Mouse (Mus musculus) CH12.LX (cell line): ENCODE data around the gene Lonp2. TPM values are rescaled to one million over a fixed set of nuclear protein-coding genes. Genes with fewer than 3 reads are reported as not detected.

Source experiments
- DNase-seq: peaks from one replicate; pipeline ENCODE4 v3.0.0-alpha.2; 2013; ENCODE audit errors: extremely low read depth
- H3K27ac ChIP-seq: 2 replicates; pipeline ENCODE4 v1.5.1; 2012; ENCODE audit warnings: low read depth, mild to moderate bottlenecking, control low read depth, moderate library complexity; ENCODE audit not compliant: insufficient read depth
- H3K27me3 ChIP-seq: replicated peaks from 2 replicates; pipeline ENCODE3; 2012; ENCODE audit warnings: inconsistent platforms
- H3K36me3 ChIP-seq, 2 experiments: replicated peaks in 1 of 2; 2 replicates each; pipeline versions ENCODE3 to v1.6.1; 2012; ENCODE audit warnings: inconsistent platforms in 1 of 2, low read length in 1 of 2, mild to moderate bottlenecking in 1 of 2, mixed read lengths in 1 of 2, moderate library complexity in 1 of 2; ENCODE audit not compliant: control insufficient read depth in 1 of 2, insufficient read depth in 1 of 2
- H3K4me1 ChIP-seq, 2 experiments: 2 replicates each; pipeline ENCODE4 v1.6.1; 2012; ENCODE audit warnings: inconsistent platforms in 1 of 2, moderate library complexity in 1 of 2; ENCODE audit not compliant: insufficient read depth in 2 of 2, control insufficient read depth in 1 of 2
- H3K4me2 ChIP-seq: 2 replicates; pipeline ENCODE4 v1.6.1; 2012; ENCODE audit warnings: low read depth, mild to moderate bottlenecking, control low read depth; ENCODE audit not compliant: poor library complexity, insufficient read depth, severe bottlenecking
- H3K4me3 ChIP-seq, 3 experiments: fragments of 150-350 bp in 1 of 3; sonication (generic) in 1 of 3; replicated peaks in 1 of 3; 2 replicates each; pipeline versions ENCODE3 to v1.5.1; 2011 to 2012; ENCODE audit warnings: low read depth in 2 of 3, low read length in 2 of 3, mild to moderate bottlenecking in 2 of 3, moderate library complexity in 2 of 3, control low read depth in 1 of 3, improper control_type of control experiment in 1 of 3, inconsistent platforms in 1 of 3, mixed read lengths in 1 of 3; ENCODE audit not compliant: poor library complexity in 1 of 3
- H3K79me2 ChIP-seq: replicated peaks from 2 replicates; pipeline ENCODE4 v1.6.1; 2012; ENCODE audit warnings: mild to moderate bottlenecking, moderate library complexity; ENCODE audit not compliant: control insufficient read depth, poor library complexity, insufficient read depth, severe bottlenecking; ENCODE audit errors: extremely low read depth
- H3K9ac ChIP-seq: 2 replicates; pipeline ENCODE4 v1.6.1; 2012; ENCODE audit warnings: low read depth, mild to moderate bottlenecking, control low read depth, moderate library complexity; ENCODE audit not compliant: insufficient read depth
- H3K9me3 ChIP-seq: replicated peaks from 2 replicates; pipeline ENCODE3; 2012; ENCODE audit warnings: low read length, inconsistent platforms, mixed read lengths
- CHD1 ChIP-seq: IDR thresholded peaks from 2 replicates; pipeline ENCODE4 v1.6.1; 2012; ENCODE audit warnings: low read depth, low read length, improper control_type of control experiment, inconsistent platforms
- E2F4 ChIP-seq: IDR thresholded peaks from 2 replicates; pipeline ENCODE4 v1.6.1; 2011; ENCODE audit warnings: low read depth, low read length, improper control_type of control experiment; ENCODE audit not compliant: insufficient replicate concordance
- GABPA ChIP-seq: IDR thresholded peaks from 2 replicates; pipeline ENCODE4 v1.6.1; 2012; ENCODE audit warnings: low read depth, low read length, improper control_type of control experiment, inconsistent platforms; ENCODE audit not compliant: insufficient replicate concordance
- HCFC1 ChIP-seq: IDR thresholded peaks from 2 replicates; pipeline ENCODE4 v1.6.1; 2012; ENCODE audit warnings: low read depth, mild to moderate bottlenecking, inconsistent platforms, low read length, improper control_type of control experiment
- JUND ChIP-seq: conservative IDR thresholded peaks from 2 replicates; pipeline ENCODE4 v1.6.1; 2011; ENCODE audit warnings: low read depth, low read length, improper control_type of control experiment
- MAFK ChIP-seq: IDR thresholded peaks from 2 replicates; pipeline ENCODE4 v1.6.1; 2011; ENCODE audit warnings: low read length, improper control_type of control experiment; ENCODE audit not compliant: insufficient replicate concordance
- MXI1 ChIP-seq: IDR thresholded peaks from 2 replicates; pipeline ENCODE4 v1.6.1; 2011; ENCODE audit warnings: mild to moderate bottlenecking, low read depth, low read length, improper control_type of control experiment
- PAX5 ChIP-seq: IDR thresholded peaks from 2 replicates; pipeline ENCODE4 v1.6.1; 2012; ENCODE audit warnings: low read length, inconsistent platforms, mixed read lengths
- RCOR1 ChIP-seq: conservative IDR thresholded peaks from 2 replicates; pipeline ENCODE4 v1.6.1; 2012; ENCODE audit warnings: low read depth, mild to moderate bottlenecking, inconsistent platforms, low read length, improper control_type of control experiment
- TBP ChIP-seq: conservative IDR thresholded peaks from 2 replicates; pipeline ENCODE4 v1.6.1; 2011; ENCODE audit warnings: low read depth, low read length, improper control_type of control experiment
- USF1 ChIP-seq: IDR thresholded peaks from 2 replicates; pipeline ENCODE4 v1.6.1; 2014; ENCODE audit warnings: low read depth, mild to moderate bottlenecking, inconsistent platforms, low read length, improper control_type of control experiment
- ZC3H11A ChIP-seq: IDR thresholded peaks from 2 replicates; pipeline ENCODE4 v1.6.1; 2012; ENCODE audit warnings: low read depth, mild to moderate bottlenecking, inconsistent platforms, low read length, improper control_type of control experiment
- ZKSCAN1 ChIP-seq: IDR thresholded peaks from 2 replicates; pipeline ENCODE4 v1.6.1; 2012; ENCODE audit warnings: low read depth, inconsistent platforms, low read length, improper control_type of control experiment, borderline replicate concordance
- ZNF384 ChIP-seq: IDR thresholded peaks from 2 replicates; pipeline ENCODE4 v1.6.1; 2012; ENCODE audit warnings: low read depth, low read length, improper control_type of control experiment, inconsistent platforms
- dilution Hi-C: fragments of 300-500 bp; cut with MboI; formaldehyde crosslinking; loops from 2 replicates; pipeline ENCODE4 v1.14.3; 2020; ENCODE audit warnings: low sequenced_read_pairs; ENCODE audit not compliant: extremely low pct_unique_long_range_greater_than_20kb, extremely low pct_ligation_motif_present
- in situ Hi-C: fragments of 300-500 bp; cut with MboI; formaldehyde crosslinking; loops from 3 replicates; pipeline ENCODE4 v1.14.3; 2019; ENCODE audit warnings: low sequenced_read_pairs, low pct_ligation_motif_present, low pct_unique_long_range_greater_than_20kb, mixed read lengths
- polyA plus RNA-seq: library from polyadenylated mRNA; unstranded; fragments of >175 nt; gene quantifications from 2 replicates; pipeline ENCODE4 v1.2.1, GENCODE M21; 2012; ENCODE audit warnings: low read depth; ENCODE audit not compliant: insufficient read length
- total RNA-seq, 2 experiments: library from RNA; depleted of rRNA; stranded (reverse); fragments of 300-350 nt in 1 of 2; fragments of >200 nt in 1 of 2; gene quantifications; 2 replicates each; pipeline ENCODE4 v1.2.3; 2012 to 2014

Gene Lonp2
- total and polyA plus RNA-seq, 3 experiments: 25.6 to 27.8 (median 26.4) TPM

- Histone ChIP-seq H3K27ac (no peak overlapping the region), H3K9ac (no peak overlapping the region), H3K4me2 (no peak overlapping the region), H3K9me3 (no peaks in the 10 kb centered on the region), H3K4me1 (peaks cover 0 to 11% of the 10 kb centered on the region in 2 experiments; a peak in 2 of 4 replicates), H3K27me3 (no peaks in the 10 kb centered on the region), H3K79me2 (no peaks in the 10 kb centered on the region), H3K36me3 (peaks cover 12 to 53% of the 10 kb centered on the region in 2 experiments), H3K4me3 (no peak overlapping the region)
- DNase-seq: peak; percentile 20
- dilution Hi-C loops (no loop called here), in situ Hi-C loops (no loop called here)
- TF ChIP-seq MAFK: no peak
- TF ChIP-seq ZKSCAN1: no peak
- no peak for TF ChIP-seq GABPA
- TF ChIP-seq E2F4: no peak
- no peak for TF ChIP-seq USF1
- TF ChIP-seq TBP: no peak
- TF ChIP-seq ZNF384: no peak
- no peak for TF ChIP-seq HCFC1
- TF ChIP-seq JUND: no peak
- no peak for TF ChIP-seq RCOR1
These were observed 84.0 kb downstream of the Lonp2 start for GRCm38 (mm10) chr8:86707873-86708272.

GRCm38 (mm10) chr8:86712594-86712993 is 88.8 kb downstream of the Lonp2 start:
- Histone ChIP-seq H3K36me3 (peaks cover 25 to 71% of the 10 kb centered on the region in 2 experiments), H3K4me1 (peaks cover 0 to 10% of the 10 kb centered on the region in 2 experiments; a peak in 2 of 4 replicates), H3K79me2 (no peaks in the 10 kb centered on the region), H3K9ac (no peak overlapping the region), H3K27ac (no peak overlapping the region), H3K4me2 (no peak overlapping the region), H3K27me3 (no peaks in the 10 kb centered on the region), H3K4me3 (no peak overlapping the region), H3K9me3 (no peaks in the 10 kb centered on the region)
- no peak for DNase-seq
- in situ Hi-C loops: no loop called here
- dilution Hi-C loops: no loop called here
- no peak for TF ChIP-seq MAFK
- TF ChIP-seq CHD1: no peak
- TF ChIP-seq ZC3H11A: no peak
- no peak for TF ChIP-seq MXI1
- TF ChIP-seq USF1: no peak
- no peak for TF ChIP-seq ZNF384
- no peak for TF ChIP-seq PAX5
- no peak for TF ChIP-seq RCOR1
- no peak for TF ChIP-seq HCFC1
